Mouse (Mus musculus) stomach, postnatal 0 days (tissue): ENCODE results near the gene Eftud2.

ENCODE experiments used
- CTCF ChIP-seq: IDR thresholded peaks from 2 replicates; pipeline ENCODE4 v1.5.1; 2016; ENCODE audit warnings: antibody characterized with exemption, low read depth, mild to moderate bottlenecking, moderate library complexity
- EP300 ChIP-seq: optimal IDR thresholded peaks from 2 replicates; pipeline ENCODE3; 2016; ENCODE audit warnings: antibody characterized with exemption

DNA sequence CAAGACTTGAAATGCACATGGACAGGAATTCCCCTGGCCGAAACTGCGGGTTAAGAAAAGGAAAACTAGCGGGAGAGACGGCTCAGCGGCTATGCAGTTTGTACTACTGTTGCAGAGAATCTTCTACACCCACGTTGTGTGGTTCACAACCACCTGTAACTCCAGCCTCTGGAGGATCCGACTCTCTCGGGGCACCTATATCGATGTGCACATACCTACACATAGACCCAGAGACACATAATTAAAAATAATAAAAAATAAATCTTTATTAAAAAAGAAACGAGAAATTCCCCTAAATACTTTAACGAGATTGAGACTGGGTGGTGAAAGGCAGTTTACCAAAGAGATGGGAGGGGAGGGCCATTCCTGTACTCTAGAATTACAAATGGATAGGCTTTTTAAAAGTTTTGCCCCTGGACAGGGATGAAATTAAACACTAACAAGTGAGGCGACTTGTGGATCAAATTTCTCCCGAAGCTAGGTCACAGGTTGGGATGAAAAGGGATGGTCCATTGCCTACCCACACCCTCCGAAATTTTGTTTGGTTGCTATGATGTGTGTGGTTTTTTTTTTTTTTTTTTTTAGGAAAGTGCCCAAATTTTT is 60.9 kb downstream of the Eftud2 start:
- TF ChIP-seq CTCF = no peak
- no peak for TF ChIP-seq EP300
